Mouse (Mus musculus): ENCODE data around the gene Nr1d2.
A peak's percentile ranks its signal among the peaks of the same experiment; 100 is the strongest.
"Not testable (repeated sequence)": the region's sequence is repeated elsewhere in the genome, so short reads cannot be mapped to it uniquely, and the experiment has no call there.

Nr1d2 gene

GRCm38 (mm10) chr14:18233076-18233475, 5.9 kb downstream of the Nr1d2 start:
- no peak for ATAC-seq (ENCODE audit: low TSS enrichment)

GRCm38 (mm10) chr14:18231866-18232265, 7.1 kb downstream of the Nr1d2 start:
- ATAC-seq (ENCODE audit: low TSS enrichment) = not testable (repeated sequence)

GRCm38 (mm10) chr14:18229751-18230150, 9.2 kb downstream of the Nr1d2 start:
- ATAC-seq (ENCODE audit: low TSS enrichment) = not testable (repeated sequence)

GRCm38 (mm10) chr14:18226181-18226580, 12.7 kb downstream of the Nr1d2 start:
- ATAC-seq (ENCODE audit: low TSS enrichment) = not testable (repeated sequence)

- ATAC-seq (ENCODE audit: low TSS enrichment) = not testable (repeated sequence)
These were observed 13.5 kb downstream of the Nr1d2 start for GRCm38 (mm10) chr14:18225431-18225830.

- peak; percentile 72 for ATAC-seq (ENCODE audit: low TSS enrichment)
These were observed 16.9 kb downstream of the Nr1d2 start for GRCm38 (mm10) chr14:18221977-18222376.

GRCm38 (mm10) chr14:18217158-18217557, 21.8 kb downstream of the Nr1d2 start:
- ATAC-seq (ENCODE audit: low TSS enrichment) = no peak

GRCm38 (mm10) chr14:18216428-18216827, 22.5 kb downstream of the Nr1d2 start:
- peak; percentile 40 for ATAC-seq (ENCODE audit: low TSS enrichment)

- ATAC-seq (ENCODE audit: low TSS enrichment) = peak; percentile 17; the same call in 1 of the 2 replicates
These were observed 28.1 kb downstream of the Nr1d2 start for GRCm38 (mm10) chr14:18210795-18211194.

- ATAC-seq (ENCODE audit: low TSS enrichment) = not testable (repeated sequence)
These were observed 34.6 kb downstream of the Nr1d2 start for GRCm38 (mm10) chr14:18204315-18204714.

GRCm38 (mm10) chr14:18201413-18201812, 37.5 kb downstream of the Nr1d2 start:
- ATAC-seq (ENCODE audit: low TSS enrichment) = peak; percentile 32

GRCm38 (mm10) chr14:18186883-18187417, 52.0 kb downstream of the Nr1d2 start:
- ATAC-seq (ENCODE audit: low TSS enrichment) = peak; percentile 70; the same call in 1 of the 2 replicates

GRCm38 (mm10) chr14:18177531-18177930, 61.4 kb downstream of the Nr1d2 start:
- not testable (repeated sequence) for ATAC-seq (ENCODE audit: low TSS enrichment)

- ATAC-seq (ENCODE audit: low TSS enrichment) = no peak
These were observed 71.3 kb downstream of the Nr1d2 start for GRCm38 (mm10) chr14:18167597-18167996.

- ATAC-seq (ENCODE audit: low TSS enrichment) = no peak
These were observed 71.9 kb downstream of the Nr1d2 start for GRCm38 (mm10) chr14:18167041-18167440.
